Mouse (Mus musculus): ENCODE data around the gene Stard10. TPM values are rescaled to one million over a fixed set of nuclear protein-coding genes. Genes with fewer than 3 reads are reported as not detected.
A peak's percentile ranks its signal among the peaks of the same experiment; 100 is the strongest.

Stard10 gene
- total and polyA plus RNA-seq, 2 experiments from 2014 or later = 17.2 to 39.3 TPM

- Histone ChIP-seq H3K9me3 (ENCODE audit: low read length) (no peaks in the 10 kb centered on the region), H3K4me1 (ENCODE audit: insufficient read depth, low read length) (0 out of 2 replicates have a peak, but pooled peaks cover 6% of the 10 kb centered on the region), H3K27me3 (ENCODE audit: insufficient read depth, low read length) (no peaks in the 10 kb centered on the region), H3K36me3 (ENCODE audit: insufficient read depth, low read length) (no peaks in the 10 kb centered on the region), H3K4me2 (ENCODE audit: low read depth, low read length) (no peak overlapping the region), H3K4me3 (ENCODE audit: low read length) (no peak overlapping the region), H3K27ac (no peak overlapping the region), H3K9ac (replicated peaks; ENCODE audit: low read length) (no peak overlapping the region)
- no peak for ATAC-seq
- TF ChIP-seq CTCF (IDR thresholded peaks at IDR 0.05; ENCODE audit: low read depth) = no peak
- 88% methylated on average over 2 of the region's 2 CpGs for WGBS
- no peak for DNase-seq (ENCODE audit: low spot score)
Measured at GRCm38 (mm10) chr7:101335228-101335627, 18.3 kb downstream of the Stard10 start.

GRCm38 (mm10) chr7:101336686-101337085, 19.8 kb downstream of the Stard10 start:
- ATAC-seq (0 out of 2 replicates have a peak, but pooled peaks have one; percentile 28), DNase-seq (ENCODE audit: low spot score) (no peak)
- H3K4me2 ChIP-seq (ENCODE audit: low read depth, low read length) = no peak overlapping the region
- no peak for TF ChIP-seq CTCF (IDR thresholded peaks at IDR 0.05; ENCODE audit: low read depth)
- WGBS = 87% methylated on average over 3 of the region's 3 CpGs
- H3K36me3 ChIP-seq (ENCODE audit: insufficient read depth, low read length) = no peaks in the 10 kb centered on the region
- H3K27me3 ChIP-seq (ENCODE audit: insufficient read depth, low read length) = no peaks in the 10 kb centered on the region
- no peak overlapping the region for H3K9ac ChIP-seq (replicated peaks; ENCODE audit: low read length)
- no peaks in the 10 kb centered on the region for H3K9me3 ChIP-seq (ENCODE audit: low read length)
- no peaks in the 10 kb centered on the region for H3K4me1 ChIP-seq (ENCODE audit: insufficient read depth, low read length)
- no peak overlapping the region for H3K4me3 ChIP-seq (ENCODE audit: low read length)
- no peak overlapping the region for H3K27ac ChIP-seq

GRCm38 (mm10) chr7:101337401-101337800, 20.5 kb downstream of the Stard10 start:
- Histone ChIP-seq H3K36me3 (ENCODE audit: insufficient read depth, low read length) (no peaks in the 10 kb centered on the region), H3K9ac (replicated peaks; ENCODE audit: low read length) (no peak overlapping the region), H3K27me3 (ENCODE audit: insufficient read depth, low read length) (no peaks in the 10 kb centered on the region), H3K27ac (no peak overlapping the region), H3K4me1 (ENCODE audit: insufficient read depth, low read length) (no peaks in the 10 kb centered on the region), H3K4me2 (ENCODE audit: low read depth, low read length) (no peak overlapping the region), H3K9me3 (ENCODE audit: low read length) (no peaks in the 10 kb centered on the region), H3K4me3 (ENCODE audit: low read length) (no peak overlapping the region)
- WGBS = 70% methylated on average over 3 of the region's 3 CpGs
- no peak for TF ChIP-seq CTCF (IDR thresholded peaks at IDR 0.05; ENCODE audit: low read depth)
- no peak for ATAC-seq
- DNase-seq (ENCODE audit: low spot score) = no peak

GRCm38 (mm10) chr7:101341405-101341804, 24.5 kb downstream of the Stard10 start:
- no peaks in the 10 kb centered on the region for H3K9me3 ChIP-seq (ENCODE audit: low read length)
- H3K9ac ChIP-seq (replicated peaks; ENCODE audit: low read length) = no peak overlapping the region
- no peak overlapping the region for H3K4me3 ChIP-seq (ENCODE audit: low read length)
- H3K4me1 ChIP-seq (ENCODE audit: insufficient read depth, low read length) = no peaks in the 10 kb centered on the region
- no peak for TF ChIP-seq CTCF (IDR thresholded peaks at IDR 0.05; ENCODE audit: low read depth)
- no peak for DNase-seq (ENCODE audit: low spot score)
- WGBS = 69% methylated on average over 6 of the region's 6 CpGs
- no peaks in the 10 kb centered on the region for H3K27me3 ChIP-seq (ENCODE audit: insufficient read depth, low read length)
- no peak overlapping the region for H3K27ac ChIP-seq
- no peaks in the 10 kb centered on the region for H3K36me3 ChIP-seq (ENCODE audit: insufficient read depth, low read length)
- H3K4me2 ChIP-seq (ENCODE audit: low read depth, low read length) = no peak overlapping the region
- no peak for ATAC-seq

- no peak for ATAC-seq
- 81% methylated on average over 7 of the region's 7 CpGs for WGBS
- TF ChIP-seq CTCF (IDR thresholded peaks at IDR 0.05; ENCODE audit: low read depth) = no peak
Measured at GRCm38 (mm10) chr7:101343135-101343534, 26.2 kb downstream of the Stard10 start.

GRCm38 (mm10) chr7:101344892-101345291, 28.0 kb downstream of the Stard10 start:
- 80% methylated on average over 4 of the region's 4 CpGs for WGBS
- TF ChIP-seq CTCF (IDR thresholded peaks at IDR 0.05; ENCODE audit: low read depth) = no peak
- no peak overlapping the region for H3K27ac ChIP-seq
- DNase-seq (ENCODE audit: low spot score) (no peak), ATAC-seq (no peak)
- peaks cover 4% of the 10 kb centered on the region; the same call in 1 of the 2 replicates for H3K4me1 ChIP-seq (ENCODE audit: insufficient read depth, low read length)
- no peak overlapping the region for H3K4me3 ChIP-seq (ENCODE audit: low read length)
- H3K4me2 ChIP-seq (ENCODE audit: low read depth, low read length) = no peak overlapping the region
- no peaks in the 10 kb centered on the region for H3K27me3 ChIP-seq (ENCODE audit: insufficient read depth, low read length)
- no peak overlapping the region for H3K9ac ChIP-seq (replicated peaks; ENCODE audit: low read length)
- no peaks in the 10 kb centered on the region for H3K9me3 ChIP-seq (ENCODE audit: low read length)
- H3K36me3 ChIP-seq (ENCODE audit: insufficient read depth, low read length) = no peaks in the 10 kb centered on the region

More at GRCm38 (mm10) chr7:101343135-101343534, 26.2 kb downstream of the Stard10 start:
- Histone ChIP-seq H3K27me3 (ENCODE audit: insufficient read depth, low read length) (no peaks in the 10 kb centered on the region), H3K4me1 (ENCODE audit: insufficient read depth, low read length) (peaks cover 4% of the 10 kb centered on the region; the same call in 1 of the 2 replicates), H3K9me3 (ENCODE audit: low read length) (no peaks in the 10 kb centered on the region), H3K9ac (replicated peaks; ENCODE audit: low read length) (no peak overlapping the region), H3K4me2 (ENCODE audit: low read depth, low read length) (no peak overlapping the region), H3K27ac (no peak overlapping the region), H3K36me3 (ENCODE audit: insufficient read depth, low read length) (no peaks in the 10 kb centered on the region), H3K4me3 (ENCODE audit: low read length) (no peak overlapping the region)
- no peak for DNase-seq (ENCODE audit: low spot score)

GRCm38 (mm10) chr7:101346991-101347390, 30.1 kb downstream of the Stard10 start:
- TF ChIP-seq CTCF (IDR thresholded peaks at IDR 0.05; ENCODE audit: low read depth) = no peak
- no peak overlapping the region for H3K9ac ChIP-seq (replicated peaks; ENCODE audit: low read length)
- H3K27ac ChIP-seq = no peak overlapping the region
- WGBS = 73% methylated on average over 2 of the region's 2 CpGs
- no peaks in the 10 kb centered on the region for H3K27me3 ChIP-seq (ENCODE audit: insufficient read depth, low read length)
- peak overlapping the region; percentile 96; the same call in 1 of the 2 replicates for H3K4me2 ChIP-seq (ENCODE audit: low read depth, low read length)
- DNase-seq (ENCODE audit: low spot score) (no peak), ATAC-seq (no peak)
- peaks cover 4% of the 10 kb centered on the region; the same call in 1 of the 2 replicates for H3K4me1 ChIP-seq (ENCODE audit: insufficient read depth, low read length)
- H3K36me3 ChIP-seq (ENCODE audit: insufficient read depth, low read length) = no peaks in the 10 kb centered on the region
- no peak overlapping the region for H3K4me3 ChIP-seq (ENCODE audit: low read length)
- H3K9me3 ChIP-seq (ENCODE audit: low read length) = no peaks in the 10 kb centered on the region

All from hindbrain, postnatal 0 days (tissue).